Mouse (Mus musculus): Measurements from ENCODE around the gene Kpna7.

Gene Kpna7

DNA sequence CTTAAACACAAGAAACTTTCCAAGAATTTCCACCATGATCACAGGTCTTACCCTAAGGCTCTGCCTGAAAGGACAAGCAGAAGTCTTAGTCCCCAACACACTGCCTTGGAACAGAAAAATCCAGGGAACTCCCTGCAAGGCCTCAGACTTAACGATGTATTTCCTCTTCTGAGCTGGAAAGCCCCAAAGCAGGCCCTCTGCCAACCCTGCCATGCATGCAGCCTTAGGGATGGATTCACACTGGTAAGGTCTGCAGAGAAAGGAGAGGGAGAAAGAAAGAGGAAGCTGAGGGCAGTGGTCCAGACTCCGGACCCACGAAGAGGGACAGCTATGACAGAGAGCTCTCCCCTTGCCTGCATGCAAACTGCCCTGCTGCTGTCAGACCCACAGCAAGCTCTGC lies 120.4 kb downstream of the Kpna7 start:
- peak; percentile 55 for DNase-seq (ENCODE audit: low spot score)

- no peak for DNase-seq (ENCODE audit: low spot score)
Measured at GRCm38 (mm10) chr5:144958271-144958670, 125.6 kb downstream of the Kpna7 start.

- peak; percentile 82 for DNase-seq (ENCODE audit: low spot score)
Measured at GRCm38 (mm10) chr5:144954432-144954831, 129.4 kb downstream of the Kpna7 start.

DNA sequence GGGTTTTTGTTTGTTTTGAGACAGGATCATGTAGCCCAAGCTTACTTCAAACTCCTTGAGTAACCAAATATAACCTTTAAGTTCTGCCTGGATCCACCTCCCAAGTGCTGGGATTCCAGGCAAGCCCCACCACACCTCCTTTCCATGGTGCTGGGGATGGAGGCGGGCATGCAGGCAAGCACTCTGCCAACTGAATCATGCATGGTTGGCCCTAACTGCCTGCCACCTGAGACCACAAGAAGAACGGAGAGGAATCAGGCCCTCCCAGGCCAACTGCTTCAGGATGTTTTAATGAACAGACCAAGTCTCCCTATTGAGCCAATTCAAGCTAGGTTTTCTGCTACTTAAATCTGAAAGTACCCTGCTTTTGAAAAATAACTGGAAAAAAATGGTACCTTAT lies 131.2 kb downstream of the Kpna7 start:
- no peak for DNase-seq (ENCODE audit: low spot score)

- no peak for DNase-seq (ENCODE audit: low spot score)
Measured at GRCm38 (mm10) chr5:144950428-144951051, 133.3 kb downstream of the Kpna7 start.

DNA sequence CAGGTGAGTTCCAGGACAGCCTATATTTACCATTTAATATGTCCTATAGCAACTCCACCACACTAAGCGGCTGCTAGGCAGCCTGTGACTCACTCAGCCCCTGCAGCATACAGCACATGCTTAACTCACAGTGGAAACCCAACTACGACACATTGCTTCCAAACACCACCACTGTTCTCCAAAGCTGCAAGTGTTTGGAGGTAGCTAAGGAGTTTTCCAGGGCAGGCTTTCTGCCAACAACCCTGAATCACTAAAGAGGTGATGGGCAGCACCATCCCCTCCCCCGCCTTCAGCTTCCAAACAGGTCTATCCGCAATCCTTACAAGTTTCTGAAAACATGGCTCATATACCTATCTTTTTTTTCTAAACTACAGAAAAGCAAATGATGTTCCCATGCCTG lies 134.0 kb downstream of the Kpna7 start:
- no peak for DNase-seq (ENCODE audit: low spot score)

GRCm38 (mm10) chr5:144948422-144948821 lies 135.4 kb downstream of the Kpna7 start:
- peak; percentile 31 for DNase-seq (ENCODE audit: low spot score)

- DNase-seq (ENCODE audit: low spot score): peak; percentile 77
Measured at GRCm38 (mm10) chr5:144948002-144948401, 135.8 kb downstream of the Kpna7 start.

DNA sequence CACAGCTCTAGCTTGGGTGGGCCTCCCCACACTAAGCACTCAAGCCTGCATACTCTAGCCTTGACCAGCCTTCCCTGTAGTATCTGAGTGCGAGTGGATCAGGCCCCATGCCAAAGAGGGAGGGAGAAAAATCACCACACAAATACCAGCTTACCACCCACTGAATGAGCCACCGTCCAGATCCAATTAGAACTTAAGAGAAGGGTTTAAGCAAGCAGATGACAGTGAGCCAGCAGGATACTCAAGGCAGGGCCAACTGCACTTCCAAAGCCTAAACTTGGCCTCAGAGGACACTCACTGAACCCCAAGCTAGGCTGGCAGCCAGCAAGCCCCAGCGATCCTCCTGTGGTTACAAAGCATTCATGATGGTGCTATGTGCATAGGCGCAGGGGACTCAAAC lies 137.8 kb downstream of the Kpna7 start:
- DNase-seq (ENCODE audit: low spot score): peak; percentile 97

DNA sequence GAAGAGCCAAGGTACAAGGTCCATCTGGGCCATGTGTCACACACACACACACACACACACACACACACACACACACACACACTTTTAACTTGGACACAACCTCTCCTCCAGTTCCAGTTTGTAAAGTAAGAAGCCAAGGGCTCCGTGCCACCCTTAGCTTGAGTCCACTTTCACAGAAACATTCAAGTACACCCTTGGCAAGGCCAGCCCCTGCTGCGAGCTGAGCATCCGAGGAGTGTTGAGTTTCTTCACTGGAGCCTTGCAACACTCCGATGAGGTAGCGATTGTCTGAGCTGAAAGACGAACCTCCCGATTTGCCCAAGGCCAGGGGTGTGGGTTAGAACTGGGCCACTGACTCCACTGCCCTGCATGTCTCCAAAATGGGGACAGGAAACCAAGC lies 138.9 kb downstream of the Kpna7 start:
- DNase-seq (ENCODE audit: low spot score): peak; percentile 97

DNA sequence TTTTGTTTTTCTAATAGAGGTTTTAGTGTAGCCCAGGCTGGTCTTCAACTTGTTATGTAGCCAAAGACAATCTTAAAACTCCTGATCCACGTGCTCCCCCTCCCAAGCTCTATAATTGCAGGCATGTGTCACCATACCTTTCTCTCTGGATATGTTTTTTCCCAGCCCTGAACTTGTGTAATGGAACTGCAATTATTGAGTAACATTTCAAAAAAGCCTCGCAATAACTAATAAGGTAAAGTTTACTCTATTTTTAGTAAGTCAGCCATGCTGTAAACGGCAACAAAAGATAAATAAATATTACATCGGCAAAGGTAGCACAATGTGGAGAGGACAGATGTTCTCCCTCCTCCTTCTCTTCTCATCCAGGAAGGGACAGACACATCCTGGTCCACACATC lies 139.5 kb downstream of the Kpna7 start:
- DNase-seq (ENCODE audit: low spot score): peak; percentile 78

DNA sequence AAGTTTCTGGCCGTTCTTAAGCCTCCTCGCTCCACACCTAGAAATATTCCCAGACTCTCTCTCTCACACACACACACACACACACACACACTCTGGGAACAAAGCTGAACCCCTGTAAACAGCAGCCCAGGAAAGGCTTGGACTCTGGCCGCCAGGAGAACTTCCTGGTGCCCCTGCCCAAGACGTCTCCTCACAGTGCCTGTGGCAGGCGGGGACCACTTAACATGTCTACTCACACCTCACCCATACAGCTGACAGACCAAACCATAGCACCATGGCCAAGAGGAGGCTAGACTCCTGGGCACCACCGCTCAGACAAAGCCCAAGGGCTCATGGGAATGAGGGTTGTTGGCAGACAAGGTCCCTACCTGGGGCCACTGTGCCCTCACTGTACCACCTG lies 140.5 kb downstream of the Kpna7 start:
- no peak for DNase-seq (ENCODE audit: low spot score)

GRCm38 (mm10) chr5:144942431-144942830 lies 141.4 kb downstream of the Kpna7 start:
- no peak for DNase-seq (ENCODE audit: low spot score)

DNA sequence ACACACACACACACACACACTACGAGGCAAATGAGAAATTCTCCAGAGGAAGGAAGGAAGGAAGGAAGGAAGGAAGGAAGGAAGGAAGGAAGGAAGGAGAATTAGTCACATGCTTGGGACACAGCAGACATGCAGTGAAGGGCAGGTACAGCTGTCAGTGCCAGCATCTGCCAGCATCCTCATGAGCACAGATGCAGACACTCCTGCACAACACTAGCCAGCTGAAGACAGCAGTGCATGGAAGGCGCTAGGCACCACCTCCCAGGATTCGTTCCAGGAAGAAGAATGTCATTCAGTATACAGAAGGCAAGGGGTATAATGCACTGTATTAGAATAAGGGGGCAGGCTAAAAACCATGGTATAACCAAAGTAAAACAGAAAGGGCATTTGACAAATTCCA lies 142.9 kb downstream of the Kpna7 start:
- no peak for DNase-seq (ENCODE audit: low spot score)

- DNase-seq (ENCODE audit: low spot score): no peak
Measured at GRCm38 (mm10) chr5:144937304-144937703, 146.5 kb downstream of the Kpna7 start.
